Mouse (Mus musculus) adrenal gland, adult (tissue): ENCODE results near the gene Ctsw.
A peak's percentile ranks its signal among the peaks of the same experiment; 100 is the strongest.

Experiments used
- DNase-seq, 2 experiments: peaks; one replicate each; pipeline ENCODE4 v3.0.0; 2022 to 2023; ENCODE audit warnings: low spot score in 1 of 2; ENCODE audit not compliant: inconsistent age in 2 of 2

The Ctsw gene

GRCm38 (mm10) chr19:5433951-5434350, 34.4 kb downstream of the Ctsw start:
- no peak for DNase-seq

- DNase-seq = peak; percentile 66 to 87
These were observed 35.1 kb downstream of the Ctsw start for GRCm38 (mm10) chr19:5432992-5433852.

GRCm38 (mm10) chr19:5431911-5432464, 36.3 kb downstream of the Ctsw start:
- peak in 1 of 2 experiments; percentile 75 for DNase-seq

GRCm38 (mm10) chr19:5430408-5430807, 37.9 kb downstream of the Ctsw start:
- peak in 1 of 2 experiments; percentile 71 for DNase-seq

- DNase-seq = peak; percentile 90 to 95
These were observed 38.5 kb downstream of the Ctsw start for GRCm38 (mm10) chr19:5429806-5430205.

- no peak for DNase-seq
These were observed 39.1 kb downstream of the Ctsw start for GRCm38 (mm10) chr19:5429219-5429618.

- DNase-seq = peak in 1 of 2 experiments; percentile 81
These were observed 40.2 kb downstream of the Ctsw start for GRCm38 (mm10) chr19:5428083-5428482.

- no peak for DNase-seq
These were observed 41.5 kb downstream of the Ctsw start for GRCm38 (mm10) chr19:5426640-5427290.

- peak; percentile 46 to 60 for DNase-seq
These were observed 42.3 kb downstream of the Ctsw start for GRCm38 (mm10) chr19:5425906-5426565.

GRCm38 (mm10) chr19:5424782-5425741, 43.2 kb downstream of the Ctsw start, which contains the start of the genes Drap1 and AI837181:
Gene Drap1 (minus strand): TSS chr19:5424979.
Gene AI837181 (plus strand): TSS chr19:5425144.
- DNase-seq = peak; percentile 93 to 98

- DNase-seq = peak; percentile 87 to 95
These were observed 44.1 kb downstream of the Ctsw start for GRCm38 (mm10) chr19:5424092-5424781.

GRCm38 (mm10) chr19:5423561-5423960, 44.7 kb downstream of the Ctsw start:
- DNase-seq = peak; percentile 51 to 69

- peak; percentile 33 to 57 for DNase-seq
These were observed 45.3 kb downstream of the Ctsw start for GRCm38 (mm10) chr19:5422895-5423443.

- peak in 1 of 2 experiments; percentile 59 for DNase-seq
These were observed 46.0 kb downstream of the Ctsw start for GRCm38 (mm10) chr19:5422267-5422666.

GRCm38 (mm10) chr19:5421784-5422183, 46.5 kb downstream of the Ctsw start:
- DNase-seq = no peak

GRCm38 (mm10) chr19:5420579-5420978, 47.7 kb downstream of the Ctsw start:
- no peak for DNase-seq

GRCm38 (mm10) chr19:5419630-5420029, 48.7 kb downstream of the Ctsw start:
- DNase-seq = no peak

- DNase-seq = peak in 1 of 2 experiments; percentile 50
These were observed 49.4 kb downstream of the Ctsw start for GRCm38 (mm10) chr19:5418750-5419466.
